8 mouse cellular contexts compared by ENCODE assay signal in genomic region chr4:28813551-28814475, GRCm38 (mm10). TPM values are rescaled to one million over a fixed set of nuclear protein-coding genes. Genes with fewer than 3 reads are reported as not detected.
DNase-seq lines count a peak whose midpoint lies in the region; ATAC-seq and TF ChIP-seq lines count a peak whose summit lies in the region.

No protein-coding gene starts in this region.

- H3K9ac ChIP-seq in liver, adult 2 months (ENCODE audit: low read depth, low read length): peak overlapping the region; percentile 63
- peak overlapping the region; percentile 87 for H3K9ac ChIP-seq in neural tube, embryonic 12.5 days

- peak; percentile 18 for DNase-seq in layer of hippocampus, adult 11-12 months (ENCODE audit: low spot score)
- DNase-seq in layer of hippocampus, adult 9-10 months (ENCODE audit: low spot score): no peak
- peak; percentile 74 for DNase-seq in embryo, embryonic 9.5 days (ENCODE audit: extremely low spot score)
- peak; percentile 28 to 63 for DNase-seq in heart, adult 18-20 months
- peak; percentile 37 for DNase-seq in kidney, adult 2 months
- peak; percentile 19 for DNase-seq in liver, adult 2 months (ENCODE audit: extremely low read depth, low read depth, low spot score)
- peak; percentile 6 for DNase-seq in thymus, postnatal 25 days

- H3K27me3 ChIP-seq in kidney, adult 2 months (replicated peaks; ENCODE audit: control insufficient read depth, insufficient read depth, low read length): no peaks in the 10 kb centered on the region; the same call in 1 of the 2 replicates
- H3K27me3 ChIP-seq in liver, adult 2 months (ENCODE audit: control insufficient read depth, insufficient read depth, low read length): peaks cover 10% of the 10 kb centered on the region
- no peaks in the 10 kb centered on the region for H3K27me3 ChIP-seq in neural tube, embryonic 12.5 days (replicated peaks)

- no peak for TF ChIP-seq CTCF in kidney, adult 2 months (conservative IDR thresholded peaks at IDR 0.05; ENCODE audit: insufficient read depth, insufficient read length, low read depth, low read length)
- no peak for TF ChIP-seq CTCF in liver, adult 2 months (IDR thresholded peaks at IDR 0.05; ENCODE audit: low read depth, low read length)

- no peak for TF ChIP-seq POLR2A in kidney, adult 2 months (IDR thresholded peaks at IDR 0.05; ENCODE audit: low read depth, low read length)
- TF ChIP-seq POLR2A in liver, adult 2 months (IDR thresholded peaks at IDR 0.05; ENCODE audit: extremely low read depth, insufficient read depth, low read length): no peak

- no peaks in the 10 kb centered on the region for H3K4me1 ChIP-seq in kidney, adult 2 months (ENCODE audit: control insufficient read depth, insufficient read depth, low read length)
- H3K4me1 ChIP-seq in liver, adult 2 months (ENCODE audit: control insufficient read depth, insufficient read depth, low read length): peaks cover 2% of the 10 kb centered on the region; the same call in 1 of the 2 replicates
- H3K4me1 ChIP-seq in neural tube, embryonic 12.5 days: peaks cover 6% of the 10 kb centered on the region; the same call in 1 of the 2 replicates

- no peak overlapping the region for H3K27ac ChIP-seq in kidney, adult 2 months (ENCODE audit: insufficient read depth, low read depth, low read length)
- H3K27ac ChIP-seq in liver, adult 2 months (replicated peaks; ENCODE audit: insufficient read depth, low read depth, low read length): no peak overlapping the region
- peak overlapping the region; percentile 90 for H3K27ac ChIP-seq in neural tube, embryonic 12.5 days

- WGBS in kidney, adult 2 months: 1% methylated on average over 92 of the region's 94 CpGs
- under 1% methylated on average over 91 of the region's 94 CpGs for WGBS in liver, adult 2 months
- under 1% methylated on average over 94 of the region's 94 CpGs for WGBS in neural tube, embryonic 12.5 days

- no peaks in the 10 kb centered on the region for H3K9me3 ChIP-seq in neural tube, embryonic 12.5 days

- peak overlapping the region; percentile 52 for H3K4me3 ChIP-seq in kidney, adult 2 months (ENCODE audit: insufficient read depth, low read depth, low read length)
- H3K4me3 ChIP-seq in liver, adult 2 months (ENCODE audit: insufficient read depth, low read depth, low read length): peak overlapping the region; percentile 63
- peak overlapping the region; percentile 87 for H3K4me3 ChIP-seq in neural tube, embryonic 12.5 days

- no peaks in the 10 kb centered on the region for H3K79me2 ChIP-seq in liver, adult 2 months (ENCODE audit: control insufficient read depth, insufficient read depth, low read length)

- H3K36me3 ChIP-seq in kidney, adult 2 months (ENCODE audit: control insufficient read depth, insufficient read depth, low read length): no peaks in the 10 kb centered on the region
- no peaks in the 10 kb centered on the region for H3K36me3 ChIP-seq in liver, adult 2 months (ENCODE audit: control insufficient read depth, insufficient read depth, low read length)
- no peaks in the 10 kb centered on the region for H3K36me3 ChIP-seq in neural tube, embryonic 12.5 days

- H3K4me2 ChIP-seq in neural tube, embryonic 12.5 days (replicated peaks): peak overlapping the region; percentile 74

- peak; percentile 66 for ATAC-seq in neural tube, embryonic 12.5 days (ENCODE audit: low FRiP score, low read depth)

RNA-seq across cellular contexts. Expression of gene Epha7, which starts 0.9 kb away (rescaled TPM):
- total RNA-seq in heart, adult 18-20 months (2021): 1 to 10 TPM; 6.8 to 8.6 TPM
- 0.77 and 0.83 TPM in 2 replicates for polyA plus RNA-seq in kidney, adult 2 months (2012; rRNA removed)
- 2.3 and 2.6 TPM in 2 replicates for total RNA-seq in liver, adult 2 months (2014; rRNA removed)
- polyA plus RNA-seq in liver, adult 2 months (2012; rRNA removed): 0.34 and 0.38 TPM in 2 replicates
- polyA plus RNA-seq in neural tube, embryonic 12.5 days (2016; fragmentation: Nextera tagmentation; extraction: Ambion mirVana): 59.9 and 66.9 TPM in 2 replicates

Comparison
In these comparisons a context has a peak if more than half of its experiments do, and no peak if none do; other contexts are left out.
1. RNA of gene Epha7, which starts 0.9 kb away (polyA plus RNA-seq): 59.9 to 66.9 TPM in neural tube, embryonic 12.5 days; 0.77 to 0.83 TPM in kidney, adult 2 months and 0.34 to 0.38 TPM in liver, adult 2 months; every median in the first group is over 10 times any median in the second.
2. Peak in every context shown above with its lines, with median percentiles within 50 percentile points of each other: H3K4me3 ChIP-seq.